Mouse (Mus musculus) forebrain, postnatal 0 days (tissue): ENCODE data around the gene Arpc1b. TPM values are rescaled to one million over a fixed set of nuclear protein-coding genes. Genes with fewer than 3 reads are reported as not detected.
"Not testable (repeated sequence)": the region's sequence is repeated elsewhere in the genome, so short reads cannot be mapped to it uniquely, and the experiment has no call there.

Experiments used
- ATAC-seq: fragments of 200-750 bp; cut with Nextera tagmentation; 2 replicates; pipeline ENCODE4 v1.8.0; 2017; ENCODE audit warnings: mild to moderate bottlenecking, moderate library complexity
- DNase-seq: peaks from one replicate; pipeline ENCODE4 v3.0.0-alpha.2; 2015
- H3K27ac ChIP-seq: fragments of 300-500 bp; sonication (generic); 2 replicates; pipeline ENCODE4 v1.5.1; 2014; ENCODE audit warnings: low read depth, mild to moderate bottlenecking, antibody characterized with exemption, low read length, moderate library complexity, mixed read lengths
- H3K27me3 ChIP-seq: fragments of 300-500 bp; sonication (generic); 2 replicates; pipeline ENCODE4 v1.6.1; 2014; ENCODE audit warnings: mild to moderate bottlenecking, low read length, mixed read lengths; ENCODE audit not compliant: insufficient read depth
- H3K36me3 ChIP-seq: fragments of 300-500 bp; sonication (generic); 2 replicates; pipeline ENCODE4 v1.6.1; 2014; ENCODE audit warnings: mild to moderate bottlenecking, moderate library complexity; ENCODE audit not compliant: insufficient read depth
- H3K4me1 ChIP-seq: fragments of 300-500 bp; sonication (generic); 2 replicates; pipeline ENCODE4 v1.6.1; 2014; ENCODE audit warnings: antibody characterized with exemption; ENCODE audit not compliant: insufficient read depth
- H3K4me2 ChIP-seq: fragments of 300-500 bp; sonication (generic); 2 replicates; pipeline ENCODE4 v1.6.1; 2014; ENCODE audit warnings: low read depth, mild to moderate bottlenecking, moderate library complexity
- H3K4me3 ChIP-seq: fragments of 300-500 bp; sonication (generic); 2 replicates; pipeline ENCODE4 v1.5.1; 2014; ENCODE audit warnings: low read depth, low read length, mixed read lengths
- H3K9ac ChIP-seq: fragments of 300-500 bp; sonication (generic); 2 replicates; pipeline ENCODE4 v1.6.1; 2014; ENCODE audit warnings: mild to moderate bottlenecking
- H3K9me3 ChIP-seq: fragments of 300-500 bp; sonication (generic); 2 replicates; pipeline ENCODE4 v1.6.1; 2016; ENCODE audit warnings: low read length
- CTCF ChIP-seq: sonication (generic); IDR thresholded peaks from 2 replicates; pipeline ENCODE4 v1.5.1; 2016; ENCODE audit warnings: antibody characterized with exemption, control low read depth, low read depth
- WGBS: fragments of 180-500 bp; shearing (Covaris S2); extraction: QIAGEN DNeasy Blood & Tissue Kit; methylation state at CpG from one replicate; pipeline ENCODE4 v1.1.7; 2014; 5-methylcytosine and 5-hydroxymethylcytosine counted together
- polyA plus RNA-seq: library from polyadenylated mRNA; unstranded; fragments of >200 nt; fragmentation: Nextera tagmentation; extraction: Ambion mirVana; gene quantifications from 2 replicates; pipeline ENCODE4 v1.2.1, GENCODE M21; 2015
- total RNA-seq: library from RNA; depleted of rRNA; stranded (reverse); fragments of >200 nt; gene quantifications from 2 replicates; pipeline ENCODE4 v1.2.3, GENCODE M21; 2014

Gene Arpc1b
- total and polyA plus RNA-seq, 2 experiments from 2014 or later = 34.2 to 59.9 TPM

DNA sequence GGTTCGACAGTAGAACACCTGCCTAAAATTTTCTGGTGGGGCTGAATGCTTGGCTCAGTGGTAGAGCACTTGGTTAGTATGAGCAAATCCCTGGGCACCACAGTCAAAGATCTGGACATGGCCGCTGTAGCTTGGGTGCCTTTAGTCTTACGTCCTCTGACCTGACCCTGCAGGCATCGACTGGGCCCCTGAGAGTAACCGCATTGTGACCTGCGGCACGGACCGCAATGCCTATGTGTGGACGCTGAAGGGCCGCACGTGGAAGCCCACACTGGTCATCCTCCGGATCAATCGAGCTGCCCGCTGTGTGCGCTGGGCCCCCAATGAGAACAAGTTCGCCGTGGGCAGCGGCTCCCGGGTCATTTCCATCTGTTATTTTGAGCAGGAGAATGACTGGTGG, 9.4 kb downstream of the Arpc1b start:
- Histone ChIP-seq H3K27me3 (no peaks in the 10 kb centered on the region), H3K9ac (no peak overlapping the region), H3K4me3 (no peak overlapping the region), H3K36me3 (peaks cover 32% of the 10 kb centered on the region), H3K9me3 (no peaks in the 10 kb centered on the region), H3K27ac (no peak overlapping the region), H3K4me1 (no peaks in the 10 kb centered on the region), H3K4me2 (no peak overlapping the region)
- no peak for ATAC-seq
- WGBS = 94% methylated on average over 19 of the region's 19 CpGs
- no peak for TF ChIP-seq CTCF
- no peak for DNase-seq

DNA sequence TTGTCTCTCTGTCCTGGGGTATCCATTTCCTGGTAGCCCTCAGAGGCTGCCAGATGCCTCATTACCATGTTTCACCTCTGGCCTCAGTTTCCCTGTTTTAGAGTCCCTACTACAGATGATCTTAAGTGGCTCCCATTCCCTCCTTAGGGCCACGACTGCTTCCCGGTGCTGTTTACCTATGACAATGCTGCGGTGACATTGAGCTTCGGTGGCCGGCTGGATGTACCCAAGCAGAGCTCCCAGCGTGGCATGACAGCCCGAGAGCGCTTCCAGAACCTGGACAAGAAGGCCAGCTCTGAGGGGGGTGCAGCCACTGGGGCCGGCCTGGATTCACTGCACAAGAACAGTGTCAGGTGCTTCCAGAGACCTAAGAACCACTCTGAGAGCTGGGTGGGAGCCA, 12.6 kb downstream of the Arpc1b start:
- no peaks in the 10 kb centered on the region for H3K4me1 ChIP-seq
- TF ChIP-seq CTCF = no peak
- no peak overlapping the region for H3K4me2 ChIP-seq
- 95% methylated on average over 9 of the region's 9 CpGs for WGBS
- peaks cover 60% of the 10 kb centered on the region for H3K36me3 ChIP-seq
- no peak for DNase-seq
- no peaks in the 10 kb centered on the region for H3K27me3 ChIP-seq
- no peak for ATAC-seq
- no peaks in the 10 kb centered on the region for H3K9me3 ChIP-seq
- no peak overlapping the region for H3K9ac ChIP-seq
- H3K4me3 ChIP-seq = no peak overlapping the region
- H3K27ac ChIP-seq = no peak overlapping the region

DNA sequence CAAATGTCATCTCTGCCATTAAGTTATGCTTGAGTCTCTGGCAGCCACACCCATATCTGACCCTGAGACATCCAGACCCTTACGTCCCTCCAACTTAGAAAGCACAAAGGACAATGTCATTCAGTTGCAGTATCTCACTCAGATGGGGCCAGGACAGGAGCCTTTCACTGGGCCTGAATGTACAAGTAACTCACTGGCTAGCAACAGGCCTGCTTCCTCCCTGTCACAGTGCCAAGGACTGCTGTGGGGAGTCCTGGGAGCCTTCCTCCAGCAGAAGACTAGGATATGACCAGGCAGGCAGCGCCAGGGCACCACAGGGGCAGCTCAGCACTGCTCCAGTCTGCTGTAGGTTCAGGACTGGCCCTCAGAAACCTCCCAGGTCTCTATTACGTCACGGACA, 15.1 kb downstream of the Arpc1b start:
- H3K9me3 ChIP-seq = no peaks in the 10 kb centered on the region
- H3K4me2 ChIP-seq = no peak overlapping the region
- no peak for TF ChIP-seq CTCF
- H3K36me3 ChIP-seq = peaks cover 79% of the 10 kb centered on the region
- H3K4me3 ChIP-seq = no peak overlapping the region
- H3K4me1 ChIP-seq = no peaks in the 10 kb centered on the region
- H3K27me3 ChIP-seq = no peaks in the 10 kb centered on the region
- H3K27ac ChIP-seq = no peak overlapping the region
- H3K9ac ChIP-seq = no peak overlapping the region
- DNase-seq = no peak
- WGBS = 92% methylated on average over 4 of the region's 4 CpGs
- ATAC-seq = no peak

DNA sequence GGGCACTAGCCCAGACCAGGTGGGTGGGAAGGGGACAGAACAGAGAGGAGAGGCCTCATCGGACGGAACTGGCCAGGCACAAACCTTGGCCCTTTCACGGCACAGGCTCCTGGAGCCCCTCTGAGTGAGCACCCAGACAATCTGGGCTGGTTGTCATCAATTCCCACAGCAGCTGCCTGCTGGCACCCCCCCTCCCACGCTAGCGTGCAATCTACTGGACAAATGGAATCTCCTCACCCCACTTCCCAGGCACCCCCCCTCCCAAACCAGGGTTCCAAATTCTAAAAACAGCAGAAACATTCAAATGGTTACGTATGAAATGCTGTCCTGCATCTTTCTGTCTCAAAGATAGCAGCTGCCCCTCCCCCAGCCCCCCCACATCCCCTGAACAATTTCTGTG, 15.8 kb downstream of the Arpc1b start:
- WGBS = 92% methylated on average over 6 of the region's 6 CpGs
- H3K9ac ChIP-seq, H3K27ac ChIP-seq, H3K4me3 ChIP-seq, H3K9me3 ChIP-seq, H3K4me2 ChIP-seq, ATAC-seq, H3K27me3 ChIP-seq, H3K4me1 ChIP-seq, DNase-seq: not testable (repeated sequence)
- H3K36me3 ChIP-seq = peaks cover 79% of the 10 kb centered on the region

DNA sequence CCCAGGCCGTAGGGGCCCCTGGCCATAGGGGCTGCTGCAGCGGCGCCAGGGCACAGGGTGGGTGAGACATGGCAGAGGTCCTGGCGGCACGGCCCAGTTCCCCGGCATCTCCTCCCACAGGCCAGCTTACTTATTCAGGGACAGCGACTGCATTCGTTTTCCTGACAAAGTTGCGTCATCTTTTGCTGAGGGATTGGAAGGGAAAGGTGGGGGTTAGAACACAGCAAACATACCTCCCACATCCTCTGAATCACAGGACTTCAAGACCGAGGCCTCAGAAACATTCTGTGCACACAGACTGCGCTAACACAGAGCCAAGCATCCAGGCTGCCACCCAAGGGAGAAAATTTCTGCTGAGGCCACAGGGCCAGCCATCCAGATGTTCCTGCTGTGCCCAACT, 16.2 kb downstream of the Arpc1b start:
- 89% methylated on average over 11 of the region's 11 CpGs for WGBS

DNA sequence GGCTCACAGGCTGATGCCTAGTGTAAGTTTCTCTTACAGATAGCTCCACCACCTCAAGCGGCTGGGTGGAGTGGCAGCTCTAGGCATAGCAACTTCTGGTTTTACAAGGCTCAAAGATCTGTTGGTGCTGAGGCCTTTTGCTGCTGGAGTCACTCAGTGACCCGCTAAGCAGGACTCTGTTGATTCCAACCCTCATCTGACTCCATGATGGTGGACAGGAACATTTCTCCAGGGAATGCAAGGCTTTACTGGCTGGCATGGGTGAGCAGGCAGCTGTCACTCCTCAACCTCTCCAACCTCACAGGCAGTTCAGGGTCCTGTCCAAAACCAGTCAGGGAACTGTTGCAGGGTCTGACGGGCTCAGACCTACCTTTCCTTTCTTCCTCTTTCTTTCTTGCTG, 17.0 kb downstream of the Arpc1b start:
- WGBS = 89% methylated on average over 3 of the region's 3 CpGs
- H3K4me2 ChIP-seq = no peak overlapping the region

More for the DNA sequence above, 16.2 kb downstream of the Arpc1b start:
- no peak overlapping the region for H3K27ac ChIP-seq
- TF ChIP-seq CTCF = no peak
- no peaks in the 10 kb centered on the region for H3K27me3 ChIP-seq
- H3K4me1 ChIP-seq = no peaks in the 10 kb centered on the region
- no peaks in the 10 kb centered on the region for H3K9me3 ChIP-seq
- DNase-seq = no peak
- H3K36me3 ChIP-seq = peaks cover 79% of the 10 kb centered on the region
- no peak overlapping the region for H3K4me2 ChIP-seq
- ATAC-seq = no peak
- no peak overlapping the region for H3K4me3 ChIP-seq
- no peak overlapping the region for H3K9ac ChIP-seq

DNA sequence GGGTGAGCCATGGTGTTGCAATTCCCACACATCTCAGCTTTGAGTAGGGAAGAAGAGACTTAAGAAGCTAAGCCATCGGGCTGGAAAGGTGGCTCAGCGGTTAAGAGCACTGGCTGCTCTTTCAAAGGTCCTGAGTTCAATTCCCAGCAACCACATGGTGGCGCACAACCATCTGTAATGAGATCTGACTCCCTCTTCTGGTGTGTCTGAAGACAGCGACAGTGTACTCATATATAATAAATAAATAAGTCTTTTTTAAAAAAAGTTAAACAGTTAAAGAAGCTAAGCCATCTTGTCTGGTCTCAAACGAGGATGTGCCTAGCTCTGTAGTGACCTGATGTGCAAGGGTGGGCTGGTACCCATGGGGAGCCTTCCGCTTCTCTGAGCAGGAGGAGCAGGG, 19.3 kb downstream of the Arpc1b start:
- not testable (repeated sequence) for H3K9ac ChIP-seq, H3K4me3 ChIP-seq, H3K9me3 ChIP-seq, H3K4me1 ChIP-seq, H3K27ac ChIP-seq, ATAC-seq, H3K4me2 ChIP-seq, DNase-seq, H3K27me3 ChIP-seq
- H3K36me3 ChIP-seq = peaks cover 74% of the 10 kb centered on the region
- peak; percentile 36 for TF ChIP-seq CTCF
- WGBS = 88% methylated on average over 6 of the region's 6 CpGs

More for the DNA sequence above, 17.0 kb downstream of the Arpc1b start:
- Histone ChIP-seq H3K9me3 (no peaks in the 10 kb centered on the region), H3K9ac (no peak overlapping the region), H3K27me3 (no peaks in the 10 kb centered on the region), H3K27ac (no peak overlapping the region), H3K36me3 (peaks cover 80% of the 10 kb centered on the region), H3K4me3 (no peak overlapping the region), H3K4me1 (no peaks in the 10 kb centered on the region)
- no peak for DNase-seq
- no peak for ATAC-seq
- no peak for TF ChIP-seq CTCF

DNA sequence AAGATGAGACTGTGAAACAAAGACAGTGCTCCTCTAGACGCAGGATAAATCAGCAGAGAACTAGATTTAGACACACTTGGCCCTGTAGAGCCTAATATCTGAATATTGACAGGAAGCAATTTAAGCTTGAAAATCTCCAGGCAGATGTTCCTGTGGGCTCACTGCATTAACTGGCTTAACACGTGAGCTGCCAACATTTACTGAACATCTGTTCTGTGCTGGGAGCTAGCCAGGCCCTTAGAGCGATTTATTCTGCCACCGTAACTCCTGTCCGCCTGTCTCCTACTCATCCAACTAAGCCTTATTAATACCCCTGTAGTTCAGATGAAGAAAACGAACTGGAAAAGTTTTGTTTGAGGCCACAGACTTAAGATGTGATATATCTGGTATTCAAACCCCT, 24.8 kb downstream of the Arpc1b start:
- peak overlapping the region; percentile 89 for H3K4me3 ChIP-seq
- H3K4me2 ChIP-seq = peak overlapping the region; percentile 84
- no peak for TF ChIP-seq CTCF
- 13% methylated on average over 6 of the region's 6 CpGs for WGBS
- no peaks in the 10 kb centered on the region for H3K27me3 ChIP-seq
- no peaks in the 10 kb centered on the region for H3K9me3 ChIP-seq
- H3K4me1 ChIP-seq = peaks cover 22% of the 10 kb centered on the region; the same call in 1 of the 2 replicates
- no peak for ATAC-seq
- H3K9ac ChIP-seq = peak overlapping the region; percentile 81
- H3K27ac ChIP-seq = no peak overlapping the region
- DNase-seq = no peak
- H3K36me3 ChIP-seq = peaks cover 42% of the 10 kb centered on the region
